Mouse (Mus musculus) bone marrow macrophage, adult 2 months (primary cell): ENCODE data around the gene Pradc1. TPM values are rescaled to one million over a fixed set of nuclear protein-coding genes. Genes with fewer than 3 reads are reported as not detected.

Source experiments
- H3K27ac ChIP-seq: 2 replicates; pipeline ENCODE4 v1.5.1; 2012; ENCODE audit warnings: low read depth, low read length; ENCODE audit not compliant: insufficient read depth
- H3K4me1 ChIP-seq: 2 replicates; pipeline ENCODE4 v1.6.1; 2012; ENCODE audit warnings: low read length; ENCODE audit not compliant: control insufficient read depth, insufficient read depth
- H3K4me3 ChIP-seq: 2 replicates; pipeline ENCODE4 v1.5.1; 2012; ENCODE audit warnings: mild to moderate bottlenecking, low read length, moderate library complexity; ENCODE audit not compliant: insufficient read depth
- CTCF ChIP-seq: IDR thresholded peaks from 2 replicates; pipeline ENCODE4 v1.5.1; 2012; ENCODE audit warnings: low read depth, mild to moderate bottlenecking, low read length, moderate library complexity
- POLR2A ChIP-seq: IDR thresholded peaks from 2 replicates; pipeline ENCODE4 v1.6.1; 2012; ENCODE audit warnings: mild to moderate bottlenecking, low read depth, low read length, borderline replicate concordance
- polyA plus RNA-seq: library from polyadenylated mRNA; stranded (reverse); fragments of >200 nt; gene quantifications from 2 replicates; pipeline ENCODE4 v1.2.4, GENCODE M21; 2012; ENCODE audit not compliant: missing spikeins, insufficient read depth, insufficient read length

Gene Pradc1
- polyA plus RNA-seq, 1 experiment, result 9.7 TPM

DNA sequence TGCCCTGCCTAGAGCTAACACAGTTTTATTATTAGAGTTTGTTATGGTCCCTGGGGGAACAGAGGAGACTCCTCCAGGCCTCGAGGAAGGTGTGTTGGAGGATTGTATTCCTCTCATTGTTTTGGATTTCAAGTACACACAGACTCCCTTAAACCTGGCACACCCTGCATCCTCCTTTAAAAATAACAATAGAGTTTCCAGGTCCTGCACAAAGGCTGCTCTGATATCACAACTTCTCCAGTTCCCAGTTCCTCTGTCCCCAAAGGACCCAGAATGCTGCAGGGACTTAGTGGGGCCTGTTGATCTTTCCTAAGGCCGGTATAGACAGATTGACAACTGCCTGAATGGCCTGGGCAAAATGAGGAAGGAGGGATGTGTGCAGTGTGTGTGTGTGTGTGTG is 49.2 kb downstream of the Pradc1 start:
- Histone ChIP-seq H3K4me1 (peaks cover 6% of the 10 kb centered on the region), H3K4me3 (no peak overlapping the region), H3K27ac (no peak overlapping the region)
- TF ChIP-seq CTCF (no peak), POLR2A (no peak)

DNA sequence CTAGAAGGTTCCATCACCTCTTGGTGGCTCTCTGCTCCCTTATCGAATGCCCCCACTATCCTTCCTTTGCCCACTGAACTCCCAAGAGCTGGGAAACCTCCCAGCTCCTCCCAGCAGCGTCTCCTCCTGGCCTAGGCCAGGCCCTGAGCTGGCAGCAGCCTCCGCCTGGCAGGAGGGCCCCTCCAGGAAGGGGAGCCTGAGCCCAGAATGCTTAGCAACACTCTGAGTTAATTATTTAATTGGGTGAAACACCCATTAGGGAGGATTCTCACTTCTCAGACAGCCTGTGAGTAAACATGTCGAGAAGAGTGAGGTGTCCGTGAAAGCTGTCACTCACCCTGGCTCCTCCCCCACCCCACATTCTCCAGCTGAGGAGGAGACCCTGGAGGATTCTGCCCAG is 52.1 kb downstream of the Pradc1 start:
- no peak overlapping the region for H3K4me3 ChIP-seq
- TF ChIP-seq CTCF (no peak), POLR2A (no peak)
- H3K27ac ChIP-seq, result no peak overlapping the region
- H3K4me1 ChIP-seq, result peaks cover 6% of the 10 kb centered on the region

DNA sequence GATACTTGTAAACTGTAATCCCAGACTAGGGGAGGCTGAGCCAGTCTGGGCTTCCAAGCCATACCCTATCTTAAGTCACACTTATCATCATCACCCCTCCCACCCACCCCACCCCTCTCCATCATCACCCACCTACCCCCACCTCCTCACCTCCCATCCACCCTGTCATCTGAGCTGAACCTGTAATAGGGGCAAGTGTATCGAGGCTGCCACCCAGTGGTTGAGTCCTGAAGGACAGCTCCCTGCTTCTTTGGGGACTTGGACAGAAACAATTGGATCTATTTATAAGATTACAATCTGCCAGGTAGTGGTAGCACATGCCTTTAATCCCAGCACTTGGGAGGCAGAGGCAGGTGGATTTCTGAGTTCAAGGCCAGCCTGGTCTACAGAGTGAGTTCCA is 54.6 kb downstream of the Pradc1 start:
- Histone ChIP-seq H3K4me3 (no peak overlapping the region), H3K27ac (no peak overlapping the region), H3K4me1 (no peaks in the 10 kb centered on the region)
- TF ChIP-seq POLR2A (no peak), CTCF (peak; percentile 78)

Other genes starting within 250 kb of the Pradc1 start
- gene Sfxn5, start 118.5 kb downstream of the Pradc1 start, polyA plus RNA-seq, result 14.2 and 15.2 TPM in 2 replicates
- 145 and 160 TPM in 2 replicates for gene Rab11fip5, start 77.3 kb downstream of the Pradc1 start, polyA plus RNA-seq
- not detected in 2 replicates for gene Noto, start 28.1 kb downstream of the Pradc1 start, polyA plus RNA-seq
- gene Smyd5, start 20.0 kb downstream of the Pradc1 start, polyA plus RNA-seq, result 7.4 and 9.1 TPM in 2 replicates
- gene Cct7, start 456 bp downstream of the Pradc1 start, polyA plus RNA-seq, result 89.3 and 96.7 TPM in 2 replicates
- gene Fbxo41, start 51.0 kb upstream of the Pradc1 start, polyA plus RNA-seq, result not detected in 2 replicates
- not detected in 2 replicates for gene Egr4, start 61.6 kb upstream of the Pradc1 start, polyA plus RNA-seq
- 2.8 and 2.9 TPM in 2 replicates for gene Alms1, start 135.6 kb upstream of the Pradc1 start, polyA plus RNA-seq